Mouse (Mus musculus): ENCODE results near the gene Naf1. TPM values are rescaled to one million over a fixed set of nuclear protein-coding genes. Genes with fewer than 3 reads are reported as not detected.

The Naf1 gene
- polyA plus RNA-seq, 1 experiment from 2014 or later = 2.5 TPM

DNA sequence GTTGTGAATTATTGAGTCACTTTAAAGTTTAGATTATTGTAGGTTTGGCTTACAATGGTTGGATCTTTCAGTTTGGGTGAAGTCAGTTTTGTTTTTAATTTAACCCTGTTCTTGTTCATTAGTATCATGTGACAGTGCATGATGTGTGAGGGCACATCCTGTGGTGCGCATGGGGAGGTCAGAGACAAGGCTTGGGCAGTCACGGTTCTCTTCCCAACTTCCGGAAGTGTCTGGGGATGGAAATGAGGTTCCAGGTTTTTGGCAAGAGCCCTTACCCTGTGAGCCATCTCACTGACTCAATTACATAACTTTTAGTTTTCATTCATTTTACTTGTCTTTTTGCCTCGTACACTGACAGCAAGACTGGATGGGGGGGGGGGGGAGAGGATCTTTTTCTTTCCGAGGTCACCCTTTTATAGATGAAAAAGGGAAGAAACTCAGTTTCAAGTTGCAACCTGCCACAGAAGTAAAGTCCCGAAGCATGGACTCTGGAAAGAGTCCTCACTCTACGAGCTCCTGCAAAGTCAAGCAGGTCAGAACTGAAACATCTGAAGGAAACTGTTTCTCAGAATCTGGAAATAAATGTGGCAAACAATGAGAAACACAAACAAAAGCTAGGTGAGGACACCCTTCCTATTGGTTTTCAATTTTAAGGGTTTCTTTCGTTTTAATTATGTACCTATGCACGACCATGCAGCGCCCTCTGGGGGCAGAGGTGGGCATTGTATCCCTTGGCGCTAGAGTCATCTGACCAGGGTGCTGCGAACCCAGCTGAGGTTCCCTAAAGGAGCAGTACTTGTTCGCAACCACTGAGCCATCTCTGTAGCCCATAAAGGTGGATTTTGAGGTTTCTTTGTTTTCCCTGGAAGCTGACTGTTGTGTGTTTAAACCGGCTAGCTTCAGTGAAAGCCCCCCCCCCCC is 53.9 kb downstream of the Naf1 start:
- H3K36me3 ChIP-seq (ENCODE audit: control insufficient read depth, insufficient read depth) = no peaks in the 10 kb centered on the region
- no peak overlapping the region for H3K4me2 ChIP-seq (replicated peaks; ENCODE audit: low read depth)
- H3K4me3 ChIP-seq (ENCODE audit: low read depth, low read length) = no peak overlapping the region
- H3K4me1 ChIP-seq (replicated peaks; ENCODE audit: control insufficient read depth, insufficient read depth, low read length) = no peaks in the 10 kb centered on the region
- no peak overlapping the region for H3K9ac ChIP-seq (ENCODE audit: low read depth, low read length)
- no peak overlapping the region for H3K27ac ChIP-seq (ENCODE audit: low read depth, low read length)
- 64% methylated on average over 14 of the region's 14 CpGs for WGBS
- H3K27me3 ChIP-seq (replicated peaks; ENCODE audit: control insufficient read depth, insufficient read depth, low read length) = no peaks in the 10 kb centered on the region
- H3K9me3 ChIP-seq (ENCODE audit: control insufficient read depth) = no peaks in the 10 kb centered on the region
- TF ChIP-seq CTCF (IDR thresholded peaks at IDR 0.05; ENCODE audit: low read depth) = peak; percentile 51
- ATAC-seq = no peak

GRCm38 (mm10) chr8:66916056-66916455 is 56.0 kb downstream of the Naf1 start:
- no peak overlapping the region for H3K4me2 ChIP-seq (replicated peaks; ENCODE audit: low read depth)
- H3K4me1 ChIP-seq (replicated peaks; ENCODE audit: control insufficient read depth, insufficient read depth, low read length) = no peaks in the 10 kb centered on the region
- H3K27ac ChIP-seq (ENCODE audit: low read depth, low read length) = no peak overlapping the region
- H3K27me3 ChIP-seq (replicated peaks; ENCODE audit: control insufficient read depth, insufficient read depth, low read length) = no peaks in the 10 kb centered on the region
- no peak overlapping the region for H3K9ac ChIP-seq (ENCODE audit: low read depth, low read length)
- TF ChIP-seq CTCF (IDR thresholded peaks at IDR 0.05; ENCODE audit: low read depth) = no peak
- 70% methylated on average over 7 of the region's 7 CpGs for WGBS
- H3K36me3 ChIP-seq (ENCODE audit: control insufficient read depth, insufficient read depth) = no peaks in the 10 kb centered on the region
- ATAC-seq = no peak
- no peaks in the 10 kb centered on the region for H3K9me3 ChIP-seq (ENCODE audit: control insufficient read depth)
- no peak overlapping the region for H3K4me3 ChIP-seq (ENCODE audit: low read depth, low read length)

GRCm38 (mm10) chr8:66917695-66918467 is 57.9 kb downstream of the Naf1 start:
- H3K4me3 ChIP-seq (ENCODE audit: low read depth, low read length) = no peak overlapping the region
- H3K9me3 ChIP-seq (ENCODE audit: control insufficient read depth) = no peaks in the 10 kb centered on the region
- H3K36me3 ChIP-seq (ENCODE audit: control insufficient read depth, insufficient read depth) = no peaks in the 10 kb centered on the region
- H3K4me1 ChIP-seq (replicated peaks; ENCODE audit: control insufficient read depth, insufficient read depth, low read length) = no peaks in the 10 kb centered on the region
- no peak for ATAC-seq
- H3K9ac ChIP-seq (ENCODE audit: low read depth, low read length) = no peak overlapping the region
- H3K4me2 ChIP-seq (replicated peaks; ENCODE audit: low read depth) = no peak overlapping the region
- H3K27ac ChIP-seq (ENCODE audit: low read depth, low read length) = no peak overlapping the region
- no peak for TF ChIP-seq CTCF (IDR thresholded peaks at IDR 0.05; ENCODE audit: low read depth)
- H3K27me3 ChIP-seq (replicated peaks; ENCODE audit: control insufficient read depth, insufficient read depth, low read length) = no peaks in the 10 kb centered on the region
- WGBS = 49% methylated on average over 6 of the region's 6 CpGs

DNA sequence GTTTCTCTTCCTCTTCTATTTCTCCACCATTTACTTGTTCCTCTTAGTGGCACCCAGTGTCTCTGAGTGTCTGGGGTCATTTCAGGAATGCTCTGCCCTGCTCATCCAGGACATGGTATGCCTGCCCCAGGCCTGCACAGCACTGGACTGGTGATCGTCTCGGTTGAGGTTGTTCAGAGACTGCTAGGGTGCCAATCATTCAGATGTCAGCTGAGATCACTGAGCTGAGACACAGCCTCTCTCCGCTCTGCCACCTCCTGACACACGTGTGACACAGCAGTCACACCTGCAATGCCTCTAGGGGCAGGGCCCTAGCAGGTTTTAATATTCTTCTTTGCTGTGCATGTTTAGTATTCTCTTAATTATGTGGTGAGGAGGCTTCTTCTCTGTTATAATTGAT is 58.5 kb downstream of the Naf1 start:
- no peak for ATAC-seq
- H3K27ac ChIP-seq (ENCODE audit: low read depth, low read length) = no peak overlapping the region
- no peak overlapping the region for H3K4me2 ChIP-seq (replicated peaks; ENCODE audit: low read depth)
- no peaks in the 10 kb centered on the region for H3K27me3 ChIP-seq (replicated peaks; ENCODE audit: control insufficient read depth, insufficient read depth, low read length)
- H3K9me3 ChIP-seq (ENCODE audit: control insufficient read depth) = no peaks in the 10 kb centered on the region
- H3K4me3 ChIP-seq (ENCODE audit: low read depth, low read length) = no peak overlapping the region
- H3K4me1 ChIP-seq (replicated peaks; ENCODE audit: control insufficient read depth, insufficient read depth, low read length) = no peaks in the 10 kb centered on the region
- no peak overlapping the region for H3K9ac ChIP-seq (ENCODE audit: low read depth, low read length)
- H3K36me3 ChIP-seq (ENCODE audit: control insufficient read depth, insufficient read depth) = no peaks in the 10 kb centered on the region
- TF ChIP-seq CTCF (IDR thresholded peaks at IDR 0.05; ENCODE audit: low read depth) = no peak
- 77% methylated on average over 4 of the region's 4 CpGs for WGBS

GRCm38 (mm10) chr8:66933746-66934145 is 73.7 kb downstream of the Naf1 start:
- no peak for TF ChIP-seq CTCF (IDR thresholded peaks at IDR 0.05; ENCODE audit: low read depth)
- no peaks in the 10 kb centered on the region for H3K4me1 ChIP-seq (replicated peaks; ENCODE audit: control insufficient read depth, insufficient read depth, low read length)
- no peaks in the 10 kb centered on the region for H3K9me3 ChIP-seq (ENCODE audit: control insufficient read depth)
- H3K27ac ChIP-seq (ENCODE audit: low read depth, low read length) = no peak overlapping the region
- H3K9ac ChIP-seq (ENCODE audit: low read depth, low read length) = no peak overlapping the region
- no peak overlapping the region for H3K4me2 ChIP-seq (replicated peaks; ENCODE audit: low read depth)
- H3K4me3 ChIP-seq (ENCODE audit: low read depth, low read length) = no peak overlapping the region
- ATAC-seq = no peak
- no peaks in the 10 kb centered on the region for H3K27me3 ChIP-seq (replicated peaks; ENCODE audit: control insufficient read depth, insufficient read depth, low read length)
- WGBS = 94% methylated on average over 4 of the region's 4 CpGs
- no peaks in the 10 kb centered on the region for H3K36me3 ChIP-seq (ENCODE audit: control insufficient read depth, insufficient read depth)

- Histone ChIP-seq H3K4me2 (replicated peaks; ENCODE audit: low read depth) (no peak overlapping the region), H3K4me1 (replicated peaks; ENCODE audit: control insufficient read depth, insufficient read depth, low read length) (no peaks in the 10 kb centered on the region), H3K36me3 (ENCODE audit: control insufficient read depth, insufficient read depth) (no peaks in the 10 kb centered on the region), H3K4me3 (ENCODE audit: low read depth, low read length) (no peak overlapping the region), H3K27me3 (replicated peaks; ENCODE audit: control insufficient read depth, insufficient read depth, low read length) (no peaks in the 10 kb centered on the region), H3K27ac (ENCODE audit: low read depth, low read length) (no peak overlapping the region), H3K9ac (ENCODE audit: low read depth, low read length) (no peak overlapping the region), H3K9me3 (ENCODE audit: control insufficient read depth) (no peaks in the 10 kb centered on the region)
- 76% methylated on average over 3 of the region's 3 CpGs for WGBS
- no peak for TF ChIP-seq CTCF (IDR thresholded peaks at IDR 0.05; ENCODE audit: low read depth)
- ATAC-seq = no peak
Observed at GRCm38 (mm10) chr8:66936236-66936635, 76.2 kb downstream of the Naf1 start.

Other genes starting within 250 kb of the Naf1 start
- 0.10 and 0.18 TPM in 2 replicates for gene Npy5r, start 172.1 kb upstream of the Naf1 start, polyA plus RNA-seq (2015; fragmentation: Nextera tagmentation; extraction: Ambion mirVana)
- gene Npy1r, start 163.0 kb upstream of the Naf1 start, polyA plus RNA-seq (2015; fragmentation: Nextera tagmentation; extraction: Ambion mirVana) = 0.48 and 0.54 TPM in 2 replicates